ENCODE assay signal across 8 mouse cellular contexts in genomic region chr9:61947402-61948346, GRCm38 (mm10). TPM values are rescaled to one million over a fixed set of nuclear protein-coding genes. Genes with fewer than 3 reads are reported as not detected.
DNase-seq lines count a peak whose midpoint lies in the region; ATAC-seq lines count a peak whose summit lies in the region.

No protein-coding gene starts in this region.

- peak overlapping the region; percentile 100 for H3K4me2 ChIP-seq in hindbrain, embryonic 13.5 days

- H3K36me3 ChIP-seq in hindbrain, embryonic 13.5 days, result no peaks in the 10 kb centered on the region

- H3K9me3 ChIP-seq in hindbrain, embryonic 13.5 days, result no peaks in the 10 kb centered on the region

- ATAC-seq in hindbrain, embryonic 13.5 days (ENCODE audit: low FRiP score), result peak; percentile 83

- peaks cover 16% of the 10 kb centered on the region for H3K4me1 ChIP-seq in hindbrain, embryonic 13.5 days (replicated peaks)

- H3K4me3 ChIP-seq in hindbrain, embryonic 13.5 days, result peak overlapping the region; percentile 68

- DNase-seq in WW6 (ENCODE audit: low read depth, low spot score), result peak; percentile 66
- DNase-seq in cerebellum, postnatal 10 days, result peak; percentile 89 to 90
- peak; percentile 45 to 70 for DNase-seq in frontal cortex, postnatal 10 days (ENCODE audit: low spot score in 2 of 2)
- peak; percentile 34 for DNase-seq in left cerebral cortex, adult 11 months (ENCODE audit: low spot score)
- DNase-seq in lung, postnatal 4 days, result peak; percentile 82 to 85
- DNase-seq in right cerebral cortex, adult 2 months (ENCODE audit: low spot score in 2 of 2), result peak; percentile 70 to 73
- DNase-seq in urinary bladder, postnatal 25 days (ENCODE audit: low spot score), result peak; percentile 72

- H3K9ac ChIP-seq in hindbrain, embryonic 13.5 days, result peak overlapping the region; percentile 71

- WGBS in hindbrain, embryonic 13.5 days, result 8% methylated on average over 24 of the region's 24 CpGs

- H3K27ac ChIP-seq in hindbrain, embryonic 13.5 days, result no peak overlapping the region

- H3K27me3 ChIP-seq in hindbrain, embryonic 13.5 days, result no peaks in the 10 kb centered on the region

RNA-seq across cellular contexts. Expression of gene Kif23, which starts 1.1 kb away (rescaled TPM):
- 18.6 and 22.2 TPM in 2 replicates for polyA plus RNA-seq in hindbrain, embryonic 13.5 days (2015; fragmentation: Nextera tagmentation; extraction: Ambion mirVana)

RNA-seq across cellular contexts. Expression of gene Rplp1, which starts 33.3 kb away (rescaled TPM):
- polyA plus RNA-seq in hindbrain, embryonic 13.5 days (2015; fragmentation: Nextera tagmentation; extraction: Ambion mirVana), result 917 and 923 TPM in 2 replicates

Comparison
In these comparisons a context has a peak if more than half of its experiments do, and no peak if none do; other contexts are left out.
1. DNase-seq: peak in every context shown above with its lines; median percentile 90 in cerebellum, postnatal 10 days; 84 in lung, postnatal 4 days; 72 in urinary bladder, postnatal 25 days; 72 in right cerebral cortex, adult 2 months; 66 in WW6; 58 in frontal cortex, postnatal 10 days; 34 in left cerebral cortex, adult 11 months.